8 mouse cellular contexts compared by ENCODE assay signal in genomic region chr5:139270806-139271521, GRCm38 (mm10). TPM values are rescaled to one million over a fixed set of nuclear protein-coding genes. Genes with fewer than 3 reads are reported as not detected.
DNase-seq lines count a peak whose midpoint lies in the region; ATAC-seq and TF ChIP-seq lines count a peak whose summit lies in the region.

No protein-coding gene starts in this region.

- intact Hi-C loops in gastrocnemius, postnatal 36 days (cut with DNase I): loop anchor here (5.0 kb wide), 1 partner anchor 1176 kb away; the partner anchor contains the start of gene Gm4869

- TF ChIP-seq CTCF in lung, adult 2 months (IDR thresholded peaks at IDR 0.05; ENCODE audit: insufficient read depth, low read length): no peak
- no peak for TF ChIP-seq CTCF in midbrain, postnatal 0 days (IDR thresholded peaks at IDR 0.05)

- TF ChIP-seq POLR2A in lung, adult 2 months (IDR thresholded peaks at IDR 0.05; ENCODE audit: borderline replicate concordance, extremely low read depth, low read depth, low read length): no peak

- no peak overlapping the region for H3K4me2 ChIP-seq in heart, embryonic 14.5 days (ENCODE audit: low read length)
- H3K4me2 ChIP-seq in heart, embryonic 11.5 days: no peak overlapping the region
- no peak overlapping the region for H3K4me2 ChIP-seq in forebrain, embryonic 15.5 days (replicated peaks)
- H3K4me2 ChIP-seq in midbrain, postnatal 0 days (ENCODE audit: low read depth, low read length, poor library complexity, severe bottlenecking): no peak overlapping the region

- H3K4me3 ChIP-seq in heart, embryonic 14.5 days (ENCODE audit: control insufficient read depth in 1 of 2, insufficient read depth in 1 of 2, low read depth in 1 of 2, low read length in 2 of 2): no peak overlapping the region
- H3K4me3 ChIP-seq in heart, embryonic 11.5 days (ENCODE audit: low read depth, low read length): no peak overlapping the region
- no peak overlapping the region for H3K4me3 ChIP-seq in lung, adult 2 months (replicated peaks; ENCODE audit: extremely low read depth, low read depth, low read length)
- H3K4me3 ChIP-seq in forebrain, embryonic 15.5 days: no peak overlapping the region
- H3K4me3 ChIP-seq in midbrain, postnatal 0 days (ENCODE audit: low read depth, low read length): no peak overlapping the region

- peaks cover 15 to 24% of the 10 kb centered on the region in 2 experiments for H3K4me1 ChIP-seq in heart, embryonic 14.5 days (ENCODE audit: control insufficient read depth in 2 of 2, insufficient read depth in 2 of 2, low read length in 2 of 2)
- H3K4me1 ChIP-seq in heart, embryonic 11.5 days (ENCODE audit: control insufficient read depth, insufficient read depth, low read length): peaks cover 11% of the 10 kb centered on the region; the same call in 1 of the 2 replicates
- H3K4me1 ChIP-seq in lung, adult 2 months (ENCODE audit: control insufficient read depth, insufficient read depth, low read length): peaks cover 5% of the 10 kb centered on the region
- 0 out of 2 replicates have a peak, but pooled peaks cover 7% of the 10 kb centered on the region for H3K4me1 ChIP-seq in forebrain, embryonic 15.5 days
- no peaks in the 10 kb centered on the region for H3K4me1 ChIP-seq in midbrain, postnatal 0 days (ENCODE audit: insufficient read depth, low read length)

- H3K27me3 ChIP-seq in heart, embryonic 14.5 days (ENCODE audit: control insufficient read depth, insufficient read depth, low read length): no peaks in the 10 kb centered on the region
- no peaks in the 10 kb centered on the region for H3K27me3 ChIP-seq in heart, embryonic 11.5 days (ENCODE audit: control insufficient read depth, insufficient read depth, low read length)
- no peaks in the 10 kb centered on the region for H3K27me3 ChIP-seq in forebrain, embryonic 15.5 days
- H3K27me3 ChIP-seq in midbrain, postnatal 0 days (ENCODE audit: insufficient read depth, low read length): no peaks in the 10 kb centered on the region

- H3K27ac ChIP-seq in heart, embryonic 14.5 days (replicated peaks in 1 of 2; ENCODE audit: control insufficient read depth in 1 of 2, insufficient read depth in 1 of 2, low read depth in 2 of 2, low read length in 2 of 2): peak overlapping the region; percentile 3 to 59; a peak in 3 of 4 replicates
- no peak overlapping the region for H3K27ac ChIP-seq in heart, embryonic 11.5 days (ENCODE audit: low read depth, low read length)
- peak overlapping the region; percentile 31; the same call in 1 of the 2 replicates for H3K27ac ChIP-seq in forebrain, embryonic 15.5 days (replicated peaks)
- H3K27ac ChIP-seq in midbrain, postnatal 0 days (ENCODE audit: low read depth, low read length): no peak overlapping the region

- WGBS in heart, embryonic 14.5 days: 54% methylated on average over 16 of the region's 16 CpGs
- WGBS in heart, embryonic 11.5 days (ENCODE audit: insufficient replicate concordance): 66% methylated on average over 16 of the region's 16 CpGs
- WGBS in lung, adult 2 months: 55% methylated on average over 16 of the region's 16 CpGs
- 56% methylated on average over 16 of the region's 16 CpGs for WGBS in forebrain, embryonic 15.5 days
- 62% methylated on average over 16 of the region's 16 CpGs for WGBS in midbrain, postnatal 0 days

- H3K36me3 ChIP-seq in heart, embryonic 14.5 days (ENCODE audit: control insufficient read depth, insufficient read depth, low read length): peaks cover 34% of the 10 kb centered on the region
- peaks cover 23% of the 10 kb centered on the region for H3K36me3 ChIP-seq in heart, embryonic 11.5 days (ENCODE audit: control insufficient read depth, insufficient read depth, low read length)
- peaks cover 26% of the 10 kb centered on the region for H3K36me3 ChIP-seq in forebrain, embryonic 15.5 days
- H3K36me3 ChIP-seq in midbrain, postnatal 0 days (ENCODE audit: insufficient read depth, low read length): peaks cover 43% of the 10 kb centered on the region

- no peak overlapping the region for H3K9ac ChIP-seq in heart, embryonic 14.5 days (ENCODE audit: low read length)
- no peak overlapping the region for H3K9ac ChIP-seq in heart, embryonic 11.5 days (ENCODE audit: low read depth, low read length)
- no peak overlapping the region for H3K9ac ChIP-seq in forebrain, embryonic 15.5 days (replicated peaks)
- H3K9ac ChIP-seq in midbrain, postnatal 0 days (replicated peaks; ENCODE audit: low read length, poor library complexity, severe bottlenecking): no peak overlapping the region

- no peaks in the 10 kb centered on the region for H3K9me3 ChIP-seq in heart, embryonic 14.5 days (ENCODE audit: control insufficient read depth, low read length)
- H3K9me3 ChIP-seq in heart, embryonic 11.5 days (replicated peaks; ENCODE audit: control insufficient read depth, low read length): no peaks in the 10 kb centered on the region
- H3K9me3 ChIP-seq in forebrain, embryonic 15.5 days: no peaks in the 10 kb centered on the region
- no peaks in the 10 kb centered on the region for H3K9me3 ChIP-seq in midbrain, postnatal 0 days (ENCODE audit: low read length)

- DNase-seq in lung, adult 18-20 months: peak; percentile 42 to 55
- DNase-seq in lung, adult 2 months: no peak
- DNase-seq in midbrain, postnatal 0 days (ENCODE audit: low spot score): peak; percentile 21
- DNase-seq in gastrocnemius, postnatal 36 days: no peak
- no peak for DNase-seq in urinary bladder, adult 18-20 months (ENCODE audit: low spot score in 2 of 2)

- ATAC-seq in heart, embryonic 14.5 days (ENCODE audit: insufficient number of reproducible peaks, insufficient read depth, low FRiP score, low read depth): no peak
- no peak for ATAC-seq in heart, embryonic 11.5 days (replicated peaks; ENCODE audit: insufficient number of reproducible peaks, low FRiP score, low TSS enrichment)
- no peak for ATAC-seq in forebrain, embryonic 15.5 days (replicated peaks)
- ATAC-seq in midbrain, postnatal 0 days (ENCODE audit: low FRiP score): no peak

RNA-seq across cellular contexts. Expression of gene Get4, which starts 18.8 kb away (rescaled TPM):
- 138 and 144 TPM in 2 replicates for polyA plus RNA-seq in heart, embryonic 14.5 days (2014; fragmentation: Nextera tagmentation; extraction: Ambion mirVana)
- polyA plus RNA-seq in heart, embryonic 11.5 days (2014; fragmentation: Nextera tagmentation; extraction: Ambion mirVana): 138 and 139 TPM in 2 replicates
- 105 and 162 TPM in 2 replicates for polyA plus RNA-seq in lung, adult 2 months (2012; rRNA removed)
- polyA plus RNA-seq in forebrain, embryonic 15.5 days (2015; fragmentation: Nextera tagmentation; extraction: Ambion mirVana): 127 and 133 TPM in 2 replicates
- 48.5 and 48.9 TPM in 2 replicates for total RNA-seq in midbrain, postnatal 0 days (2014; rRNA removed)
- 135 and 142 TPM in 2 replicates for polyA plus RNA-seq in midbrain, postnatal 0 days (2015; fragmentation: Nextera tagmentation; extraction: Ambion mirVana)
- total RNA-seq in gastrocnemius, postnatal 36 days (2021): 10 to 100 TPM; 28.3 to 29.4 TPM

RNA-seq across cellular contexts. Expression of gene Adap1, which starts 54.5 kb away (rescaled TPM):
- 1.8 and 2.3 TPM in 2 replicates for polyA plus RNA-seq in heart, embryonic 14.5 days (2014; fragmentation: Nextera tagmentation; extraction: Ambion mirVana)
- polyA plus RNA-seq in heart, embryonic 11.5 days (2014; fragmentation: Nextera tagmentation; extraction: Ambion mirVana): 1.4 and 2.5 TPM in 2 replicates
- polyA plus RNA-seq in lung, adult 2 months (2012; rRNA removed): 12.1 and 13.8 TPM in 2 replicates
- 37.0 and 38.7 TPM in 2 replicates for polyA plus RNA-seq in forebrain, embryonic 15.5 days (2015; fragmentation: Nextera tagmentation; extraction: Ambion mirVana)
- 234 and 253 TPM in 2 replicates for total RNA-seq in midbrain, postnatal 0 days (2014; rRNA removed)
- 141 and 152 TPM in 2 replicates for polyA plus RNA-seq in midbrain, postnatal 0 days (2015; fragmentation: Nextera tagmentation; extraction: Ambion mirVana)
- total RNA-seq in gastrocnemius, postnatal 36 days (2021): 1 to 10 TPM; 1.6 to 1.7 TPM

Comparison
In these comparisons a context has a peak if more than half of its experiments do, and no peak if none do; other contexts are left out.
1. H3K27ac ChIP-seq: peak in heart, embryonic 14.5 days (2 of 2) and forebrain, embryonic 15.5 days (single experiment); none in heart, embryonic 11.5 days (single experiment) and midbrain, postnatal 0 days (single experiment).
2. DNase-seq: peak in lung, adult 18-20 months (2 of 2) and midbrain, postnatal 0 days (single experiment); none in lung, adult 2 months (single experiment), gastrocnemius, postnatal 36 days (0 of 2) and urinary bladder, adult 18-20 months (0 of 2).